Mouse (Mus musculus) retina, adult 2 months (tissue): ENCODE measurements around the gene Gapt.
A peak's percentile ranks its signal among the peaks of the same experiment; 100 is the strongest.
"Not testable (repeated sequence)": the region's sequence is repeated elsewhere in the genome, so short reads cannot be mapped to it uniquely, and the experiment has no call there.

Experiments
- DNase-seq: peaks from one replicate; pipeline ENCODE4 v3.0.0-alpha.2; 2012; ENCODE audit warnings: low read depth, low spot score

The Gapt gene

GRCm38 (mm10) chr13:110356941-110357340 is at the start of gene Gapt:
Gapt (minus strand) TSS chr13:110357199.
- DNase-seq: no peak

- DNase-seq: no peak
Observed at GRCm38 (mm10) chr13:110406152-110406551, 49.2 kb upstream of the Gapt start.

GRCm38 (mm10) chr13:110404686-110405085 is 47.7 kb upstream of the Gapt start:
- DNase-seq: not testable (repeated sequence)

GRCm38 (mm10) chr13:110404059-110404458 is 47.1 kb upstream of the Gapt start:
- no peak for DNase-seq

GRCm38 (mm10) chr13:110401877-110402276 is 44.9 kb upstream of the Gapt start:
- no peak for DNase-seq

GRCm38 (mm10) chr13:110401443-110401842 is 44.4 kb upstream of the Gapt start:
- no peak for DNase-seq

GRCm38 (mm10) chr13:110398513-110399270 is 41.7 kb upstream of the Gapt start:
- no peak for DNase-seq

GRCm38 (mm10) chr13:110397750-110398149 is 40.8 kb upstream of the Gapt start:
- no peak for DNase-seq

- DNase-seq: no peak
Observed at GRCm38 (mm10) chr13:110395916-110396685, 39.1 kb upstream of the Gapt start.

GRCm38 (mm10) chr13:110395179-110395794 is 38.3 kb upstream of the Gapt start:
- DNase-seq: no peak

GRCm38 (mm10) chr13:110394291-110395178 is 37.5 kb upstream of the Gapt start, which contains the start of gene Plk2:
Plk2 (plus strand) TSS chr13:110395046.
- peak; percentile 63 for DNase-seq

- DNase-seq: no peak
Observed at GRCm38 (mm10) chr13:110392631-110393030, 35.6 kb upstream of the Gapt start.

GRCm38 (mm10) chr13:110392210-110392609 is 35.2 kb upstream of the Gapt start:
- DNase-seq: no peak

GRCm38 (mm10) chr13:110384514-110384913 is 27.5 kb upstream of the Gapt start:
- no peak for DNase-seq

GRCm38 (mm10) chr13:110382447-110382901 is 25.5 kb upstream of the Gapt start:
- no peak for DNase-seq

- no peak for DNase-seq
Observed at GRCm38 (mm10) chr13:110369673-110370072, 12.7 kb upstream of the Gapt start.

- DNase-seq: peak; percentile 51
Observed at GRCm38 (mm10) chr13:110368556-110369040, 11.6 kb upstream of the Gapt start.

- DNase-seq: no peak
Observed at GRCm38 (mm10) chr13:110367961-110368555, 11.1 kb upstream of the Gapt start.

GRCm38 (mm10) chr13:110366477-110366876 is 9.5 kb upstream of the Gapt start:
- DNase-seq: no peak

GRCm38 (mm10) chr13:110363722-110364121 is 6.7 kb upstream of the Gapt start:
- DNase-seq: no peak

GRCm38 (mm10) chr13:110351051-110351450 is 5.9 kb downstream of the Gapt start:
- no peak for DNase-seq
